In the genomic region with DNA sequence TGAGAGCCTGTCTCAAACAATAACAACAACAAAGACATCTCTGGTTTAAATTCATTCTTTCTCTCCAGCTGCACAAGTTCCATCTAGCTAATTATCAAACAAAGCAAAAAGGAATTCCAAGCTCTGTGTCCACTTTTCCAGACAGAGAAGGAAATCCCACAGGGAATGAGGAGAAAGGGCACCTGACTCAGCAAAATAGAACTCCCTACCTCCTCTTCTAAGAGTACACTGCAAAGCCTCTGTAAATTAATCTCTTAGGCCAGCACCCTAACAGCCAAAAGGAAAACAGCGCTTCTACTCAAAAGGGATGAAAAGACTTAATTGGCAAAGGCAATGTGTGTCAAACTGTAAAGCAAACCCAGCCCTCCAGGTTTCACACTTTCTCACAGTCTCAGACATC, we compare ENCODE assay signal across 19 mouse cellular contexts. TPM values are rescaled to one million over a fixed set of nuclear protein-coding genes. Genes with fewer than 3 reads are reported as not detected.
DNase-seq lines count a peak whose midpoint lies in the region; ATAC-seq and TF ChIP-seq lines count a peak whose summit lies in the region.
"Had no signal": no experiment of that assay in that cellular context is flagged by ENCODE, and none has a peak within 500 bp of the region (broad histone marks: within the 10 kb centered on the region; RNA-seq: fewer than 3 reads in every experiment).

No protein-coding gene starts in this region.

- H3K9me3 ChIP-seq in kidney, embryonic 15.5 days (replicated peaks), result no peaks in the 10 kb centered on the region
- peaks cover 3% of the 10 kb centered on the region; the same call in 1 of the 2 replicates for H3K9me3 ChIP-seq in kidney, embryonic 14.5 days (ENCODE audit: control insufficient read depth, low read length)
- H3K9me3 ChIP-seq in ES-Bruce4 (replicated peaks; ENCODE audit: control insufficient read depth, insufficient read depth, low read length, poor library complexity, severe bottlenecking), result no peaks in the 10 kb centered on the region
- H3K9me3 ChIP-seq in embryonic facial prominence, embryonic 10.5 days, result no peaks in the 10 kb centered on the region
- H3K9me3 ChIP-seq: embryonic facial prominence, embryonic 13.5 days; hindbrain, embryonic 13.5 days; midbrain, embryonic 15.5 days had no signal

- H3K4me2 ChIP-seq in kidney, embryonic 15.5 days, result no peak overlapping the region
- H3K4me2 ChIP-seq in kidney, embryonic 14.5 days (replicated peaks; ENCODE audit: low read depth, low read length), result no peak overlapping the region
- H3K4me2 ChIP-seq: embryonic facial prominence, embryonic 13.5 days; hindbrain, embryonic 13.5 days; midbrain, embryonic 15.5 days had no signal

- TF ChIP-seq EP300 in ES-Bruce4 (IDR thresholded peaks at IDR 0.05; ENCODE audit: insufficient read depth, low read depth, low read length), result no peak

- H3K9ac ChIP-seq in kidney, embryonic 15.5 days, result no peak overlapping the region
- no peak overlapping the region for H3K9ac ChIP-seq in kidney, embryonic 14.5 days (ENCODE audit: low read depth, low read length)
- no peak overlapping the region for H3K9ac ChIP-seq in ES-Bruce4 (ENCODE audit: low read depth, poor library complexity, severe bottlenecking)
- H3K9ac ChIP-seq: embryonic facial prominence, embryonic 13.5 days; forebrain, postnatal 0 days; hindbrain, embryonic 13.5 days; midbrain, embryonic 15.5 days had no signal

- H3K27ac ChIP-seq in gastrocnemius, adult 2 months, result peak overlapping the region; percentile 77
- peak overlapping the region; percentile 45; the same call in 1 of the 2 replicates for H3K27ac ChIP-seq in kidney, embryonic 15.5 days
- H3K27ac ChIP-seq in kidney, embryonic 14.5 days (ENCODE audit: low read depth, low read length), result no peak overlapping the region
- 0 out of 2 replicates have a peak overlapping the region, but pooled peaks have one; percentile 44 for H3K27ac ChIP-seq in ES-Bruce4 (ENCODE audit: insufficient read depth, low read length)
- peak overlapping the region; percentile 85 for H3K27ac ChIP-seq in embryonic fibroblast, embryonic 13.5 days (ENCODE audit: insufficient read depth, low read length)
- H3K27ac ChIP-seq in cerebellum, adult 2 months (ENCODE audit: insufficient read depth, low read length), result no peak overlapping the region
- H3K27ac ChIP-seq in embryonic facial prominence, embryonic 10.5 days (replicated peaks), result no peak overlapping the region
- H3K27ac ChIP-seq: embryonic facial prominence, embryonic 13.5 days; hindbrain, embryonic 13.5 days; midbrain, embryonic 15.5 days had no signal

- intact Hi-C loops in gastrocnemius, adult 2 months (cut with DNase I), result no loop called here

- no peak for DNase-seq in gastrocnemius, adult 2 months
- DNase-seq in gastrocnemius, adult 8-10 months (ENCODE audit: low spot score in 2 of 2), result no peak
- no peak for DNase-seq in cerebellum, adult 2 months
- DNase-seq in embryonic facial prominence, embryonic 10.5 days (ENCODE audit: low spot score), result no peak
- DNase-seq: adrenal gland, postnatal 25 days; cerebellum, postnatal 36 days; forebrain, postnatal 0 days; gastrocnemius, postnatal 14 days; kidney, postnatal 10 days; lung, adult 18-20 months; lung, postnatal 36 days; right cerebral cortex, postnatal 4 days had no signal

- no peak for TF ChIP-seq CTCF in gastrocnemius, adult 2 months (IDR thresholded peaks at IDR 0.05)
- no peak for TF ChIP-seq CTCF in ES-Bruce4 (IDR thresholded peaks at IDR 0.05; ENCODE audit: low read depth, low read length)
- no peak for TF ChIP-seq CTCF in embryonic fibroblast, embryonic 13.5 days (IDR thresholded peaks at IDR 0.05; ENCODE audit: borderline replicate concordance, insufficient read depth, low read length)
- TF ChIP-seq CTCF in cerebellum, adult 2 months (IDR thresholded peaks at IDR 0.05; ENCODE audit: borderline replicate concordance, insufficient read depth, low read depth, low read length), result no peak

- WGBS in kidney, embryonic 15.5 days, result 33% methylated on average over 1 of the region's 1 CpGs
- 34% methylated on average over 1 of the region's 1 CpGs for WGBS in kidney, embryonic 14.5 days
- 74% methylated on average over 1 of the region's 1 CpGs for WGBS in cerebellum, adult 2 months
- 27% methylated on average over 1 of the region's 1 CpGs for WGBS in embryonic facial prominence, embryonic 10.5 days

- no peak for ATAC-seq in kidney, embryonic 15.5 days (replicated peaks; ENCODE audit: low FRiP score)
- no peak for ATAC-seq in kidney, embryonic 14.5 days (ENCODE audit: low FRiP score, low TSS enrichment)
- ATAC-seq: forebrain, postnatal 0 days; midbrain, embryonic 15.5 days had no signal

- H3K4me1 ChIP-seq in kidney, embryonic 15.5 days, result 0 out of 2 replicates have a peak, but pooled peaks cover 4% of the 10 kb centered on the region
- H3K4me1 ChIP-seq in kidney, embryonic 14.5 days (ENCODE audit: control insufficient read depth, insufficient read depth, low read length), result no peaks in the 10 kb centered on the region
- no peaks in the 10 kb centered on the region for H3K4me1 ChIP-seq in ES-Bruce4 (ENCODE audit: control insufficient read depth, insufficient read depth, low read length)
- peaks cover 9% of the 10 kb centered on the region for H3K4me1 ChIP-seq in embryonic fibroblast, embryonic 13.5 days (ENCODE audit: control insufficient read depth, insufficient read depth, low read length)
- H3K4me1 ChIP-seq in cerebellum, adult 2 months (ENCODE audit: control insufficient read depth, insufficient read depth, low read length), result no peaks in the 10 kb centered on the region
- peaks cover 15% of the 10 kb centered on the region for H3K4me1 ChIP-seq in embryonic facial prominence, embryonic 10.5 days
- H3K4me1 ChIP-seq: embryonic facial prominence, embryonic 13.5 days had no signal

- no peak for TF ChIP-seq POLR2A in ES-Bruce4 (IDR thresholded peaks at IDR 0.05; ENCODE audit: insufficient read depth, low read length)
- TF ChIP-seq POLR2A in embryonic fibroblast, embryonic 13.5 days (IDR thresholded peaks at IDR 0.05; ENCODE audit: low read depth, low read length), result no peak
- TF ChIP-seq POLR2A in cerebellum, adult 2 months (IDR thresholded peaks at IDR 0.05; ENCODE audit: borderline replicate concordance, insufficient read depth, low read length), result no peak

- no peaks in the 10 kb centered on the region for H3K27me3 ChIP-seq in kidney, embryonic 15.5 days
- H3K27me3 ChIP-seq in kidney, embryonic 14.5 days (ENCODE audit: control insufficient read depth, insufficient read depth, low read length), result no peaks in the 10 kb centered on the region
- no peaks in the 10 kb centered on the region for H3K27me3 ChIP-seq in ES-Bruce4 (ENCODE audit: control insufficient read depth, insufficient read depth, low read length, poor library complexity, severe bottlenecking)
- H3K27me3 ChIP-seq in cerebellum, adult 2 months (ENCODE audit: control insufficient read depth, insufficient read depth, low read length), result no peaks in the 10 kb centered on the region
- no peaks in the 10 kb centered on the region for H3K27me3 ChIP-seq in embryonic facial prominence, embryonic 10.5 days (replicated peaks; ENCODE audit: low read depth, poor library complexity, severe bottlenecking)
- H3K27me3 ChIP-seq: embryonic facial prominence, embryonic 13.5 days; hindbrain, embryonic 13.5 days; midbrain, embryonic 15.5 days had no signal

- H3K36me3 ChIP-seq in kidney, embryonic 15.5 days, result 0 out of 2 replicates have a peak, but pooled peaks cover 11% of the 10 kb centered on the region
- H3K36me3 ChIP-seq in kidney, embryonic 14.5 days (ENCODE audit: control insufficient read depth, insufficient read depth, low read length), result no peaks in the 10 kb centered on the region
- no peaks in the 10 kb centered on the region for H3K36me3 ChIP-seq in ES-Bruce4 (ENCODE audit: control insufficient read depth, insufficient read depth, low read length, poor library complexity, severe bottlenecking)
- H3K36me3 ChIP-seq in embryonic facial prominence, embryonic 10.5 days (replicated peaks), result 0 out of 2 replicates have a peak, but pooled peaks cover 2% of the 10 kb centered on the region
- H3K36me3 ChIP-seq: embryonic facial prominence, embryonic 13.5 days; hindbrain, embryonic 13.5 days; midbrain, embryonic 15.5 days had no signal

- no peak overlapping the region for H3K4me3 ChIP-seq in gastrocnemius, adult 2 months
- H3K4me3 ChIP-seq in kidney, embryonic 15.5 days (replicated peaks), result no peak overlapping the region
- H3K4me3 ChIP-seq in kidney, embryonic 14.5 days (ENCODE audit: low read length), result no peak overlapping the region
- H3K4me3 ChIP-seq in ES-Bruce4 (ENCODE audit: low read depth, low read length), result no peak overlapping the region
- no peak overlapping the region for H3K4me3 ChIP-seq in embryonic fibroblast, embryonic 13.5 days (ENCODE audit: insufficient read depth, low read length)
- no peak overlapping the region for H3K4me3 ChIP-seq in cerebellum, adult 2 months (replicated peaks; ENCODE audit: insufficient read depth, low read depth, low read length)
- no peak overlapping the region for H3K4me3 ChIP-seq in embryonic facial prominence, embryonic 10.5 days
- H3K4me3 ChIP-seq: embryonic facial prominence, embryonic 13.5 days; hindbrain, embryonic 13.5 days; midbrain, embryonic 15.5 days had no signal

RNA-seq across cellular contexts. Expression of a gene that starts 20.4 kb away (rescaled TPM):
- 100 to 1,000 TPM; 585 to 709 TPM for total RNA-seq in gastrocnemius, adult 2 months (2021)
- total RNA-seq in gastrocnemius, adult 8-10 months (2022), result 100 to 1,000 TPM; 455 to 713 (median 513) TPM
- 45.8 and 46.6 TPM in 2 replicates for polyA plus RNA-seq in kidney, embryonic 15.5 days (2015; fragmentation: Nextera tagmentation; extraction: Ambion mirVana)
- polyA plus RNA-seq in kidney, embryonic 14.5 days (2014; fragmentation: Nextera tagmentation; extraction: Ambion mirVana), result 31.1 and 51.4 TPM in 2 replicates
- polyA plus RNA-seq in ES-Bruce4 (2011; ENCODE audit: insufficient read depth, insufficient read length, low read depth, missing spikeins), result 37.9 and 45.2 TPM in 2 replicates
- 192 and 292 TPM in 2 replicates for polyA plus RNA-seq in embryonic fibroblast, embryonic 13.5 days (2011; ENCODE audit: insufficient read length, low read depth, missing spikeins)
- polyA plus RNA-seq in cerebellum, adult 2 months (2012; rRNA removed), result 15.7 and 16.8 TPM in 2 replicates
- 17.2 and 18.2 TPM in 2 replicates for polyA plus RNA-seq in embryonic facial prominence, embryonic 10.5 days (2016; fragmentation: Nextera tagmentation; extraction: Ambion mirVana)

Comparison
In these comparisons a context has a peak if more than half of its experiments do, and no peak if none do; other contexts are left out.
1. H3K27ac ChIP-seq: peak in gastrocnemius, adult 2 months (single experiment), kidney, embryonic 15.5 days (single experiment), ES-Bruce4 (single experiment) and embryonic fibroblast, embryonic 13.5 days (single experiment); none in kidney, embryonic 14.5 days (single experiment), cerebellum, adult 2 months (single experiment) and embryonic facial prominence, embryonic 10.5 days (single experiment).